Mouse (Mus musculus): Measurements from ENCODE around the gene Myh9.

The Myh9 gene

DNA sequence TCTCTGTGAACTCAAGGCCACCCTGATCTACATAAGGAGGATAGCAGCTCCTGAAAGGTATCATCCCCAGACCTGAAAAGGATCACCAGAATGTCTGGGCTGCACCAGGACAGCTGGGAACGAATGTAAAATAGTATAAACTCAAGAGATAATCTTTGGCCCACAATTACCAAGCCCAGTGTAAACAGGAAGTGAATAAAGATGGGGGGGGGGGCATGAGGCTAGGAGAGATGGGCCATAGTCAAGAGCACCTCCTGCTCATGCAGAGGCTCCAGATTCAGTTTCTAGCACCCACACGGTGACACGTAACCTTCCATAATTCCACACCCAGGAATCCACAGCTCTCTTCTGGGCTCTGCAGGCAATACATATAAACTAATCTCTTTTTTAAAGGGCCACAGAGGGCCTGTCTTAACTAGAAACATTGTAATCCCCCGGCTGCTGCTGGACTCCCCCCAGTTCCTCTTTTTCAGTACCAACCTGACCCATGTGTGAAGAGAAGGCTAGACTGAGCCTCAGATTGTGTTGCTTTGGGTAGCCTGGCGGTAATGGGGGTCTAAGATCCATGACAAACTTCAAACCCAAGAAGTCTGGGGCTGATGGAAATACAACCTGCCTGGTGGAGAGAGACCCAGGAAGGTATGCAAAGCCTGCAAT lies 11.4 kb downstream of the Myh9 start:
- no peak for DNase-seq (ENCODE audit: low read depth in 2 of 2, low spot score in 2 of 2)

GRCm38 (mm10) chr15:77829542-77829941 lies 12.4 kb downstream of the Myh9 start:
- no peak for DNase-seq (ENCODE audit: low read depth in 2 of 2, low spot score in 2 of 2)

- no peak for DNase-seq (ENCODE audit: low read depth in 2 of 2, low spot score in 2 of 2)
Observed at GRCm38 (mm10) chr15:77828910-77829309, 13.1 kb downstream of the Myh9 start.

- no peak for DNase-seq (ENCODE audit: low read depth in 2 of 2, low spot score in 2 of 2)
Observed at GRCm38 (mm10) chr15:77828242-77828641, 13.7 kb downstream of the Myh9 start.

DNA sequence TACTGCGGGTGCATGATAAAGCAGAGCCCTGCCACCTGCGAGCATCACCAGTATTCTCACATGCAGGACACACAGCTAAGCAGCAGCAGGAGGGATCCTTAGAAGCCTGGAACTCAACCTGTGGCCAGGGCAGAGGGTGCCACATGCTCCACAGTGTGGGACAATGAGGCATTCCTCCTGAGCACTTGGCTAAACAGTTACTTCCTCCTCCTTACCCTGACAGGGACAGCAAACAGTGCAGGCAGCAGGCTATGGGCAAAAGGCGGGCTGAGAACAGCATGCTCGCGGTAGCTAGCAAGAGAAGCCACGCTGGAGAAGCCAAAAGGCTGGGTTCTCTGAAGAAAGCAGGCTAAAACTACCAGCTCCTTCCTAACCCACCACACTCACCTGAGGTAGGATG lies 14.2 kb downstream of the Myh9 start:
- no peak for DNase-seq (ENCODE audit: low read depth in 2 of 2, low spot score in 2 of 2)

GRCm38 (mm10) chr15:77827379-77827778 lies 14.6 kb downstream of the Myh9 start:
- DNase-seq (ENCODE audit: low read depth in 2 of 2, low spot score in 2 of 2): no peak

- no peak for DNase-seq (ENCODE audit: low read depth in 2 of 2, low spot score in 2 of 2)
Observed at GRCm38 (mm10) chr15:77825382-77825781, 16.6 kb downstream of the Myh9 start.

GRCm38 (mm10) chr15:77824321-77824720 lies 17.7 kb downstream of the Myh9 start:
- DNase-seq (ENCODE audit: low read depth in 2 of 2, low spot score in 2 of 2): no peak

GRCm38 (mm10) chr15:77823634-77824033 lies 18.3 kb downstream of the Myh9 start:
- no peak for DNase-seq (ENCODE audit: low read depth in 2 of 2, low spot score in 2 of 2)

- DNase-seq (ENCODE audit: low read depth in 2 of 2, low spot score in 2 of 2): no peak
Observed at GRCm38 (mm10) chr15:77823196-77823595, 18.8 kb downstream of the Myh9 start.

GRCm38 (mm10) chr15:77822671-77823070 lies 19.3 kb downstream of the Myh9 start:
- DNase-seq (ENCODE audit: low read depth in 2 of 2, low spot score in 2 of 2): no peak

DNA sequence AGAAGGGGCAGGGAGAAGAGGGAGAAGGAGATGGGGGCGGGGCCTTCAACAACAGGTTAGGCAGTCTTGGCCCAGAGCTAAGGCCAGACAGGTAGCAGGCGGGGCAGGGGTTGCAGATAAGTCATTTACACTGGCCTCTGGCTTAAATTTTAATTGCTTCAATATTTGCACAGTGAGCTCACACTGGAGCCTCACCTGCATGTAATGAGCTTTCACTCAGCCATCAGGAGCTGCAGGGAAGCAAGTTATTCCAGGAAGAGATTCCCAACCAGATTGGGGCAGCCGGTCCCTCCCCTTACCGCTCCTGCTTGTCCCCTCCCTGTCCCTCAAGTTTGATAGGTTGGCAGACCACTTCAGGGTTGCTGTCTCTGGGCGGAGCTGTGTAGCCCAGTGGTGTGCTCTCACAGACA lies 19.9 kb downstream of the Myh9 start:
- no peak for DNase-seq (ENCODE audit: low read depth in 2 of 2, low spot score in 2 of 2)

DNA sequence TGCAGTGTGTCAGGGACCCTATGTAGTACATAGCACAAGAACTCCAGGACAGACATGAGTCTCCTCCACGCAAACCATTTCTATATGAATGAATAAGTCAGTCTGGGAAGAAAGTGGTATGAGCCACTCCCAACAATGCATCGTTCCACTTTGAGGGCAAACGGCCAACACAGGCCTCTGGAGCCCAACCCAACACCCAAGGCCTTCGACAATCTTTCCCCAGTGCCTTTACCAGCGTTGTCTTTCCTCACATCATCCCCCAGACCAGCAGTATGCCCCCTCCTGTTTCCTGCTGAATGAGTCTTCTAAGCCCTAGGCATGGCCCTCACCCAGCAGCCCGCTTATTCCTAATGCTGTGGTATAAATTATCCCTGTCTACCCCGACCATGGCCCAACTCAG lies 20.6 kb downstream of the Myh9 start:
- no peak for DNase-seq (ENCODE audit: low read depth in 2 of 2, low spot score in 2 of 2)

GRCm38 (mm10) chr15:77820480-77821163 lies 21.4 kb downstream of the Myh9 start:
- DNase-seq (ENCODE audit: low read depth in 2 of 2, low spot score in 2 of 2): no peak

GRCm38 (mm10) chr15:77819894-77820387 lies 22.0 kb downstream of the Myh9 start:
- DNase-seq (ENCODE audit: low read depth in 2 of 2, low spot score in 2 of 2): no peak

DNA sequence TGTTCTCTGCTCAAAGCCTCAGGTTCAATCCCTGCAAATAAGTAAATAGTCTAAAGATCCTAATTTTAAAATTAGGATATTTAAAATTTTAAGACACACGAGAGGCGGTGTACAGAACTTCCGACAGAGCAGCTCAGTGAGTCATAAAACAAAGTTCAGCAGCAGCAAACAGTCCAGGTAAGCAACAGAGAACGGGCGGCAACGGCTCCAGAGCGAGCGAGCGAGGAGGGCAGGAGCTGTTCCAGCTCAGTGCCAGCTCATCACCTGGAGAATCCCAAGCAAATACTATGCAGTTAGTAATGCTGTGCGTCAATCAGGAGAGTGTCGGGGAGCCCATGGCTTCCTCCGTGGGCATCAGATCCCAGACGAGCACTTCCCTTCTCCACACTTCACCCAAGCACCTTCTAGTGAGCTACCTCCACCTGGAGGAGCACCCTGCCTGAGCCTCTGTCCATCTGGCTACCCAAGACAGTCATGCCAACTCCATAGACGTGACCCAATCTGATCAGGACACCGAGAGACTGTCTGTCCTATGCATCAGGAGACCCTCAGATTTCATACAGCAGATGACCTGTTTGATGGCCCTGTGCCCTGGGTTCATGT lies 23.3 kb downstream of the Myh9 start:
- DNase-seq (ENCODE audit: low read depth in 2 of 2, low spot score in 2 of 2): no peak

- no peak for DNase-seq (ENCODE audit: low read depth in 2 of 2, low spot score in 2 of 2)
Observed at GRCm38 (mm10) chr15:77817417-77817816, 24.6 kb downstream of the Myh9 start.

DNA sequence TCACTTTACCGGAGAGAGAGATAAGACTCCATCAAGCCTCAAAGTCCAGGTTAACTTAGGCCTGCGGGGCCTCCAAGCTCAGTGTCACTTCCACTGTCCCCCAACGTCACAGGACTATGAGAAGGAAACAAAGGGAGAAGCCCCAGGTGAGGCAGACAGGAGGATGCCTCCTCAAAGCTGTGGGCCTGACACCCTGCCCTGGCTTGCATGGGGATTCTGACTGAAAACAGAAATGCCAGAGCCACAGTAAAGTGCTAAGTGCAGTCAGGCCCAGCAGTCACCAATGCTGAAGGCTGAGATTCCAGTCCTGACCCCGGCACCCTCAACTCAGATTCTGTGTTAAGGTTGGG lies 25.4 kb downstream of the Myh9 start:
- DNase-seq (ENCODE audit: low read depth in 2 of 2, low spot score in 2 of 2): no peak

DNA sequence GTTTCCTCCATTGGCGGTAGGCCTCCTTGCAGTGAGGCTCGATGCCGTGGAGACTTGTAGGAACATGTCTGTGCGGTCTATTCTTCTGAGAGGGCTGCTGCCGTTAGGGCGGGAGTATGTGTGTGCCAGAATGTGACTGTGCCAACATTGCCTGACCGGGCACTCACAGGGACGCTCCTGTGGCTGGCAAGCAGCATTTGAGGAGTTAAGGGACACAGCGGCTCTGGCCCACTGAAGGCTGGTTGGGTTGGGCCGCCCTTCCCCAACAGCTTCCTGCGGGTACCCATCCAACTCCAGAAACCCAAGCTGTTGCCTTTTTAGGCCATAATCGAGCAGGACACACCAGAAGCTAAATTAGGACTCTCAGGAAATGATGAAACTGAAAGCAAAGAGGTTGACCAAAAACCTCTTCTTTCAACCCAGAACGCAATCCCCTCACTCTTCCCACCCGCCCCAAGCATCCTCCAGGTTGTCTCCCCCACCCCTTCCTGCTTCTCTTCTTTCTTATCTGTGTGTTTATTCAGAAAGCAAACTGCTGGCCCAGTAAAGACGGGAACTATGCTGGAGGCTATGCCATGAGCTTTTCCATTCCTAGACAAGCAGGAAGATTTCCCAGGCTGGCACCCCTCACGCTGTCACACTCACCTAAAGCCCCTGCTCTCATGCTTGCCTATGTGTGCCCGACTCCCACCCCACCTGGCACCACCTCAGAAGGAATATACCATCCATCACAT lies 25.9 kb downstream of the Myh9 start:
- no peak for DNase-seq (ENCODE audit: low read depth in 2 of 2, low spot score in 2 of 2)

GRCm38 (mm10) chr15:77813639-77814375 lies 28.2 kb downstream of the Myh9 start:
- DNase-seq (ENCODE audit: low read depth in 2 of 2, low spot score in 2 of 2): no peak

DNA sequence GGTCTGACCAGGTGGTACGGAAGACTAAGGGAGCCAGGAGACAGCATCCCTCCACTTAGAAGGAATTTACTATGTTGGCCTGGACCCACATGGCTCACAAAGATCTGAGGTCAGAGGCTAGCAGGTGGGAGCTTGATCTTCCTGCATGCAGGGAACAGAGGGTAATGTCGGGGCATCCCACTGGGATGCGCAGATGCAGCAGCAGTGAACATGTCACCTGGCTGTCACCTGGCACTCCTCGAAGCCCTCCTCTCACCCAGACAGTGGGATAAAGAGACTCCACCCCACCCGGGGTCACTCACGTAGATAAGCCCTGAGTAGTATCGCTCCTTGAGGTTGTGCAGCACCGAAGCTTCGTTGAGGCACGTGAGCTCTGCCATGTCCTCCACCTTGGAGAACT lies 29.4 kb downstream of the Myh9 start:
- DNase-seq (ENCODE audit: low read depth in 2 of 2, low spot score in 2 of 2): no peak
